Comparison of ENCODE assay signal across 11 mouse cellular contexts in genomic region chr4:119004178-119004577, GRCm38 (mm10). TPM values are rescaled to one million over a fixed set of nuclear protein-coding genes. Genes with fewer than 3 reads are reported as not detected.
DNase-seq lines count a peak whose midpoint lies in the region; ATAC-seq and TF ChIP-seq lines count a peak whose summit lies in the region.
"Had no signal": no experiment of that assay in that cellular context is flagged by ENCODE, and none has a peak within 500 bp of the region (broad histone marks: within the 10 kb centered on the region; RNA-seq: fewer than 3 reads in every experiment).

No protein-coding gene starts in this region.

- 64% methylated on average over 3 of the region's 3 CpGs for WGBS in heart, adult 2 months
- WGBS in heart, embryonic 11.5 days (ENCODE audit: insufficient replicate concordance) = 63% methylated on average over 3 of the region's 3 CpGs
- 76% methylated on average over 3 of the region's 3 CpGs for WGBS in neural tube, embryonic 11.5 days
- WGBS in neural tube, embryonic 15.5 days = 68% methylated on average over 3 of the region's 3 CpGs

- H3K4me3 ChIP-seq in heart, adult 2 months = no peak overlapping the region
- no peak overlapping the region for H3K4me3 ChIP-seq in heart, embryonic 11.5 days (ENCODE audit: low read depth, low read length)
- no peak overlapping the region for H3K4me3 ChIP-seq in neural tube, embryonic 11.5 days (ENCODE audit: low read depth, low read length)
- H3K4me3 ChIP-seq in neural tube, embryonic 15.5 days (replicated peaks) = no peak overlapping the region
- H3K4me3 ChIP-seq: forebrain, embryonic 12.5 days had no signal

- no peaks in the 10 kb centered on the region for H3K27me3 ChIP-seq in heart, adult 2 months (ENCODE audit: control insufficient read depth, insufficient read depth, low read length)
- H3K27me3 ChIP-seq in heart, embryonic 11.5 days (ENCODE audit: control insufficient read depth, insufficient read depth, low read length) = no peaks in the 10 kb centered on the region
- no peaks in the 10 kb centered on the region for H3K27me3 ChIP-seq in neural tube, embryonic 11.5 days (ENCODE audit: control insufficient read depth, insufficient read depth, low read length)
- H3K27me3 ChIP-seq in neural tube, embryonic 15.5 days (replicated peaks) = 0 out of 2 replicates have a peak, but pooled peaks cover 2% of the 10 kb centered on the region

- TF ChIP-seq POLR2A in heart, adult 2 months (IDR thresholded peaks at IDR 0.05; ENCODE audit: insufficient read depth, low read depth, low read length) = no peak

- no peaks in the 10 kb centered on the region for H3K36me3 ChIP-seq in heart, adult 2 months (ENCODE audit: control insufficient read depth, insufficient read depth, low read length)
- H3K36me3 ChIP-seq in heart, embryonic 11.5 days (ENCODE audit: control insufficient read depth, insufficient read depth, low read length) = no peaks in the 10 kb centered on the region
- H3K36me3 ChIP-seq in neural tube, embryonic 11.5 days (ENCODE audit: control insufficient read depth, insufficient read depth, low read length) = no peaks in the 10 kb centered on the region
- H3K36me3 ChIP-seq in neural tube, embryonic 15.5 days = no peaks in the 10 kb centered on the region
- H3K36me3 ChIP-seq: forebrain, embryonic 12.5 days had no signal

- H3K9me3 ChIP-seq in heart, embryonic 11.5 days (replicated peaks; ENCODE audit: control insufficient read depth, low read length) = no peaks in the 10 kb centered on the region
- H3K9me3 ChIP-seq in neural tube, embryonic 11.5 days (ENCODE audit: control insufficient read depth, low read length) = no peaks in the 10 kb centered on the region
- H3K9me3 ChIP-seq in neural tube, embryonic 15.5 days (replicated peaks) = no peaks in the 10 kb centered on the region
- H3K9me3 ChIP-seq: forebrain, embryonic 12.5 days had no signal

- no peak overlapping the region for H3K9ac ChIP-seq in heart, adult 2 months (ENCODE audit: low read depth, low read length)
- H3K9ac ChIP-seq in heart, embryonic 11.5 days (ENCODE audit: low read depth, low read length) = no peak overlapping the region
- no peak overlapping the region for H3K9ac ChIP-seq in neural tube, embryonic 11.5 days (ENCODE audit: low read length)
- no peak overlapping the region for H3K9ac ChIP-seq in neural tube, embryonic 15.5 days (replicated peaks)
- H3K9ac ChIP-seq: forebrain, embryonic 12.5 days had no signal

- H3K4me1 ChIP-seq in heart, adult 2 months (ENCODE audit: control insufficient read depth, insufficient read depth, low read length) = no peaks in the 10 kb centered on the region; the same call in 1 of the 2 replicates
- H3K4me1 ChIP-seq in heart, embryonic 11.5 days (ENCODE audit: control insufficient read depth, insufficient read depth, low read length) = peaks cover 23% of the 10 kb centered on the region
- no peaks in the 10 kb centered on the region for H3K4me1 ChIP-seq in neural tube, embryonic 11.5 days (ENCODE audit: control insufficient read depth, insufficient read depth, low read length)
- peaks cover 2% of the 10 kb centered on the region; the same call in 1 of the 2 replicates for H3K4me1 ChIP-seq in neural tube, embryonic 15.5 days

- no peak for ATAC-seq in heart, embryonic 11.5 days (replicated peaks; ENCODE audit: insufficient number of reproducible peaks, low FRiP score, low TSS enrichment)
- peak; percentile 21; the same call in 1 of the 2 replicates for ATAC-seq in neural tube, embryonic 11.5 days (ENCODE audit: insufficient read depth, low FRiP score, low TSS enrichment)
- no peak for ATAC-seq in neural tube, embryonic 15.5 days (ENCODE audit: low FRiP score)

- intact Hi-C loops in heart, adult 2 months (cut with DNase I) = no loop called here
- intact Hi-C loops in left cerebral cortex, postnatal 14 days (cut with DNase I) = loop anchor here (2.0 kb wide), 1 partner anchor 201 kb away; no protein-coding TSS in a partner anchor

- no peak for DNase-seq in heart, adult 2 months
- peak; percentile 46 for DNase-seq in neural tube, embryonic 11.5 days (ENCODE audit: low spot score)
- peak; percentile 17 for DNase-seq in c-Kit-positive CD71-positive TER-119-negative erythroid progenitor cells, embryonic 14.5 days (ENCODE audit: low read depth)
- DNase-seq in retina, postnatal 1 day = peak; percentile 72
- DNase-seq in T-cell, adult 2 months (ENCODE audit: low spot score) = no peak
- DNase-seq in left cerebral cortex, postnatal 14 days (ENCODE audit: low spot score in 2 of 2) = no peak

- no peak for TF ChIP-seq EP300 in heart, adult 2 months (IDR thresholded peaks at IDR 0.05; ENCODE audit: insufficient read depth, low read depth, low read length)

- peak; percentile 52 for TF ChIP-seq CTCF in heart, adult 2 months (IDR thresholded peaks at IDR 0.05)

- no peak overlapping the region for H3K27ac ChIP-seq in heart, adult 2 months
- no peak overlapping the region for H3K27ac ChIP-seq in heart, embryonic 11.5 days (ENCODE audit: low read depth, low read length)
- H3K27ac ChIP-seq in neural tube, embryonic 11.5 days (ENCODE audit: low read depth, low read length) = no peak overlapping the region
- no peak overlapping the region for H3K27ac ChIP-seq in neural tube, embryonic 15.5 days (replicated peaks)
- H3K27ac ChIP-seq: forebrain, embryonic 12.5 days had no signal

- H3K79me2 ChIP-seq in heart, adult 2 months (replicated peaks; ENCODE audit: control insufficient read depth, insufficient read depth, low read length) = no peaks in the 10 kb centered on the region

- H3K4me2 ChIP-seq in heart, embryonic 11.5 days = no peak overlapping the region
- H3K4me2 ChIP-seq in neural tube, embryonic 11.5 days (ENCODE audit: low read depth) = no peak overlapping the region
- no peak overlapping the region for H3K4me2 ChIP-seq in neural tube, embryonic 15.5 days
- H3K4me2 ChIP-seq: forebrain, embryonic 12.5 days had no signal

RNA-seq across cellular contexts. Expression of gene Lao1, which starts 42.8 kb away (rescaled TPM):
- total RNA-seq in heart, adult 2 months (2021) = under 1 TPM; 0.20 to 0.42 TPM
- not detected in 2 replicates for polyA plus RNA-seq in heart, adult 2 months (2012; rRNA removed)
- polyA plus RNA-seq in heart, embryonic 11.5 days (2014; fragmentation: Nextera tagmentation; extraction: Ambion mirVana) = not detected in 2 replicates
- not detected in 2 replicates for polyA plus RNA-seq in neural tube, embryonic 11.5 days (2014; fragmentation: Nextera tagmentation; extraction: Ambion mirVana)
- not detected in 2 replicates for polyA plus RNA-seq in neural tube, embryonic 15.5 days (2015; fragmentation: Nextera tagmentation; extraction: Ambion mirVana)
- total RNA-seq in left cerebral cortex, postnatal 14 days (2021) = under 1 TPM; 0.32 to 0.33 TPM
- polyA plus RNA-seq: forebrain, embryonic 12.5 days; intestine, embryonic 14.5 days; spleen, adult 2 months had no signal

Comparison
In these comparisons a context has a peak if more than half of its experiments do, and no peak if none do; other contexts are left out.
1. DNase-seq: peak in neural tube, embryonic 11.5 days (single experiment), c-Kit-positive CD71-positive TER-119-negative erythroid progenitor cells, embryonic 14.5 days (single experiment) and retina, postnatal 1 day (single experiment); none in heart, adult 2 months (0 of 2), T-cell, adult 2 months (single experiment) and left cerebral cortex, postnatal 14 days (0 of 2).